Mouse (Mus musculus) kidney, adult 18-20 months (tissue): ENCODE results near the gene Rnf43.

ENCODE experiments used
- DNase-seq: peaks from one replicate; pipeline ENCODE4 v3.0.0; 2021

Rnf43 gene

DNA sequence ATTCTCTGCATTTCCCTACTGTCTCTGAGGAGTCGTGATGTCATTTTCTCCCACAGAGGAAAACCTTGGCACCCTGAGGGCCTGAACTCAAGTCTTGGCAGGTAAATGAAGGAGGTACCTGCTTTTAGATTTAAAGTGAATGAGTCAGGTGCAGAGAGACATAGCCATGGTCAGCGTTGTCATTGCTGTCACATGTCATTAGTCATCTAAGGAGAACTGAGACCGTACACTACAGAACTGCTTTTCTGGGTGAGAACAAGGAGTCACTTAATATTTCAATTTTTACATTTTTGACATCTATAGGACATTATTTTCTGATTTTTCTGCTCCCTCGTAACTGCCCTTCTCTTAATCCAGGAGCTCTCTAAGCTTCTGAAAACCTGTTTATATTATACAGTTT is 16.0 kb downstream of the Rnf43 start:
- DNase-seq = no peak

DNA sequence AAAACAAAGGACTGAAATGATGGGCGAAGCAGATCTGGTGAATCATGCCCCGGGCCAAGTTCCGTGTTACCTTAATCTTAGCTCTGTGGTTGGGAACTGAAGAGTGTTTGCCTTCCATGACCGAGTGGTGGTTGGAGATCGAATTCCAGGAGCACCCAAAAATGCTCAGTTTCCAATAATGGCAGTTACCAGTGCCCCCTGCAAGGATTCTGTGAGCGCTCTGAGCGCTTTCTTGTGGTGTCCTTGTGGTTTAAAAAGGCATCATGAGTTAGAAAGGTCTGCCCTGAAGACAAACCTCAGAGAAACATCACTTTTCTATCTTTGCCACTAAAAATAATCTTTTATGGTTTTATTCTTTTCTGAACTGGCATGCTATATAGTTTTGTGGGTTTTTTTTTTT is 16.5 kb downstream of the Rnf43 start:
- DNase-seq = no peak

DNA sequence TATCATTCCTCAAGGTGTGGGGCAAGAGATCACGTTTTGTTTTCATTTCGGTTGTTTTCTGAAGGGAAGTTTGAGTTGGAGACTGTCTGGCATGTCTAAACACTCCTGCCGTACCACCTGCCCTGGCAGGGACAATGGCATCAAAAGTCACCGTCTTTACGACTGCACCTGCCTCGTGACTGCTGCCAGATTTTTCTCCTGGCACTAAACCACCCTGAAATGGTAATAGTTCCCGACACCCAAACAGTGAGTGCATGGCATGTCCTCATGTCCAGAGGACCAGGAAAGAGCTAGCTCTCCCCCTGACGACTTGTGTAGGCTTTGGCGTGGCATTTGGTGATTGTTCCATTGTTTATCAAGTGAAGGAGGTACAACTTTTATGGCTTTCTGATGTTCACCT is 18.3 kb downstream of the Rnf43 start:
- no peak for DNase-seq

DNA sequence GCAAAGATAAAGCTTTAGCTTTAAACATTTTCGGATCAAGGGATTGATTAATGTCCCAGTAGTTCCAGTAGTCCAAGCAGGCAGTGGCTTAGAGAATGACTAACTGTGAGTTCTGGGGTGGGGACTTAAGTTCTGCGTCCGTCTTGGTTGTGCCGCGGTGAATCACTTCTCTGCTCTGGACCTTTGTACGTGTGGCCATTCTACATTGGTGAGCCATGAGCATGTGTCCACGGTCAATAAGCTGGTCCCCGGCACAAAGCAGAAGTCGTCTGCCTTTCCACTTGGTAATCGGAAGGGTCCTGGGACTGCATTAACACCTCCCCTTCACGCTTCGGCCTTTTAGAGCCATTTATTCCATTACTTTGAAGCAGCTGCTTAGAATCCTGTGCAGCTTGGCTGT is 19.6 kb downstream of the Rnf43 start:
- DNase-seq = no peak

DNA sequence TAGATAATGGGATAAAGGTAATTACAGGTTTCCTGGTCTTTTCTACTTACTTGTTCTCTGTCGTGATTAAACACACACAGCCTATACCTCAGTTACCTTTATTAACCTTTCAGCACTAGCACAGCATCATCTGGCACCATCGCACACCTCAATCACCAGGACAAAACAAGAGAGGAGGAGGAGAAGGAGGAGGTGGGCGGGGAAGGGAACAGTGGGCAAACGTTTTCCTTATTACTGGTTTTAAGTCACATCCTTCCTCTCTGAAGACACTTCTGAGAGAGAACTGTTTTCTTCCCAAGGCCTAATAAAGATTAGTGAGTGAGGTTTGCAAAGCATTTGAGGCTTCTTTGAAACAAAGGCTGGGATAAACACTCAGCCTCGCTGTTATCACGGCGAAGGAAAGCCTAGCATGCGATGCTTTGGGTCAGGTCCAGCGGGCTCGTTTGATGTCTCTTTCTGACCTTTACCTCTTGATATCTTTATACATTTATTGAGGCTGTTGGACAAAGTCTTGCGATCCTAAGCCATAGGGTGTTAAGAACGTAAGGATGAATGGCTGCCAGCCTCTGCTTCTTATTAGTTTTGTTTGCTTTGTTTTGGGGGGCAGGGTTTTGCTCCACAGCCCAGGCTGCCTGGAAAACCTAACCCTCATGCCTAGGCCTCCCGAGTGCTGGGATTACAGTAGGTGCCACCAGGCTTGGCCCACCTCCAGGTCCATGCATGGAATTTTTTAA is 20.5 kb downstream of the Rnf43 start:
- DNase-seq = no peak

DNA sequence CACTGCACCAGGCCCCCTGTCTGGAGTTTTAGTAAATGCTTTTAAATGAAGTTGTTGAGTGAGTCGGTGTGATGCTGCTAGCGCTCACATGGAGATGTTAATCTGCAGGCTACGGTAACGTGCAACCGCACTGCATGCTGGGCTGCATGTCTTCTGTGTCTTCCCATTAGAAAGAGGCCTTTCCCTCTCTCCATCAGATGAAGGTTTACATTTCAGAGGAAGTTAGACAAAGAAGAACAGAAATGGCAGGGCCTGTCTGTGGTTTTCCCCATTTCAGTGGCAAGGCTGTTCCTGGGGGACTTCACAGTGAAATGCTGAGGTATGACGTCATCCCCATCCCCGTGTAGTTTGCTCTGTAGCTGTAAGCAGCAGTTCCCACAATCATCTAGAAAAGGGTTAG is 23.9 kb downstream of the Rnf43 start:
- no peak for DNase-seq

DNA sequence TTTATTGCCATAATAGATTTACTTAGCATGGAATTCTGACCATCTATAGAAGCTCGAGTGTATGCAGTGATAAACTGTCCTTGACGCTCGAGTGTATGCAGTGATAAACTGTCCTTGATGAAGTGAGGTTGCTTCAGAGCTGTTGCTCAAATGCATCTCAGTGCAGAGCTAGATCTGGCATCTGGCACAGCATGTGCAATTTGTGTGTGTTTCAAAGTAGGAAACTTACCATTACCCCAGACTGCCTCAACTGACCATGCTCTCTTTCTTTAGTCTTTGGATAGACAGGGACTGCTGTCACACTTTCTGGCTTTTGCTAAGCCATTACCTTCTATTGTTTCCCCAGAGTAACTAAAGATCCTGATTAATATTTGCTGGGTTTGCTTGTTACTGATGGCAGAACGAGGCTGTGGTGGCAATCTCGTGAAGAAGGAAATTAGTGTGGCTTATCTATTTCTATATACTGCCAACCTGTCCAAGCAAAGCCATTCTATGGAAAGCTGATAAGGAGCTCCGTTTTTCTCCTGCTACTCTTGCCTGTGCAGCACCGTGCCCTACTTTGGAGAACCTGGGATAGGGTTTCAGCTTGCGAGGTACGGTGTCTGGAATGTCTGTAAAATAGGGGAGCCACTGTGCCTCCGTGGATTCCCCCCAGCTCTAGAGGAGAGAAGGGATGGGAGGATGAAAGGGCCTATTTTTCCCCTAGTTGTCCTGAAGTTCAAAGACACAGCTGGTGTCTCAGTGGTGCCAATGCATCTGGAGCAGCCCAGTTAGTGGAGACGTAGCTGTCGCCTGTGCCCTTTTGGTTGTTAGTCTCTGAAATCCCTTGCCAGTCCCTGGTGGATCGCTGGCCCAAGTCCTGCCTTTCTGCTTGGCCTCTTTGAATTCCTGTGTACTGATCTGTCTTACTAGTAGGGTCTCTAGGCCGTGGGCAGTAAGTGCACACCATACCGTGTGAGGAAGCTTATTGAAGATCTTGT is 25.0 kb downstream of the Rnf43 start:
- DNase-seq = no peak

DNA sequence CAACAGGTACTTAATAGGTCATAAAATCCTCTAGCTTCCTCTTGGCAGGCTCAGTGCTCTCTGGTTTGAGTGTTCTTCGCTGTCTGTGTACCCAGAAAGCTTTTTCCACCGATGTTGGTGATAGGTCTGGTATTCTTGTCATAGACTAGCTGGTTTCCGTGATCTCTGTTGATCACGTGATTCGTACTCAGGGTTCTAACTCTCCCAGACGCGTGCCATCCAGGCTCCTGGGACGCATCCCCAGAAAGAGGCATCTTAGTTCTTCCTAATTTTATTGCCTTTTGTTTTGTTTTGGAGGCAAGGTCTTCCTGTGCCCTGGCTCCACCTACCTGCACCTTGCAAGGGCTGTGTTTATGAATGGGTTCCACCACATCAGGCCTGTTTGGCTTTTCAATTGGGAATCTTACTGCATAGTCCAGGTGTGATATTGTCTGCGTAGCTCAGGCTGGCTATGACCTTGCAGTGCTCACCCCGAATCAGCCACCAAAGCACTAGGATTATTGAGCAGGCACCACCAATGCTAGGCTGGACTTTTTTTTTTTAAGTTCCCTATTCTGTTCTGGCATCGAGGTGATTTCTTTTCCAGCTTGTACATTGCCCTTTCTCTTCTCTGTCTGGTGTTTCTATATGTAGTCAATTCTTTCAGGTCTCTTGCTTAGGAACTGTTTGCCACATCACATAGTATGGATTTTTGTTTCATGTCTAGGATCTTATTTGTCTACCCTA is 26.1 kb downstream of the Rnf43 start:
- DNase-seq = no peak

DNA sequence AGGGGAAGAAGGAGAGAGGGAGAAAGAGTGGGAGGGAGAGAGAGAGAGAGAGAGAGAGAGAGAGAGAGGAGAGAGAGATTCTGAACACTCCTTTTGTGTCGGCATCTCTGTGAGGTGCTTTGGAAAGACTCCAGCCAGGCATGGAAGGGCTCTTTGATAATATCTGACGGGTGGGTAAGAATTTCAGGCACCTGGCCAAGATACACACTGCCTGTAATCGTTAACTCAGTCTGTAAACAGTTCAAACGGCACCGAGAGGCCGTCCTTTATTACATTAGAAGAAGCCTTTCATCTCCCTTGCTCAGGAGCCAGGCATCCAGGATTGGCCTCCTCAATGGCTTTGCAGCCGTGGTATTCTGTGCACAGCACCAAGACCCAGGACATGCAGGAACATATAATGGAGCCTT is 26.9 kb downstream of the Rnf43 start:
- peak; percentile 67 for DNase-seq

DNA sequence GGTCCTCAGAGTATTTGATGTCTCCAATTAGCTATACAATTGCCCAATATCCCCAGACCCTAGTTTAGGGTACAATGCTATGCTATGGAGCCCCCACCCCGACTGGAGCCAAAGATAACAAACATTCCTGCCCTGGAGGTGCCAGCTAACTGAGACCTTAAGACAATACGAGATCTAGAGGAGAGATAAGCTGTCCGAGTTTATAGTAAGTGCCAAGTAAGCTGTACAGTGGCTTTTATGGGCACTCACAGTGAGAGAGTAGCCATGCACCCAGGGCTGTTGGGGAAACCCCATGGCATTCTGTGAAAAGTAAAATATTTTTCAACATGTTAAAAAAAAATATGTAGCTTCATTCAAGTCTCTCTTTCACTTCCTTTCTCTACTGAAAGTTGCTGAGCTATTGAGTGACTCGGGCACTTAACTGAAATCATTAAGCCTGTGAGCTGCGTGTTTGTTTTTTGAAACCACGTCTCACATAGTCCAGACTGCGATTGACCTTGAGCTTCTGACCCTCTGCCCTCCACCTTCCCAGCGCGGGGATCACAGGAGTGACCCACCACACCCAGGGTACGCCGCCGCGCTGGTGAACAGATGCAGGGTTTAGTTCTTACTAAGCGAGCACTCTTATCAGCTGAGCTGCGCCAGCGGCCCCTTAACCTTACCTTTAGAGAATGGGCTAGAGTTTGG is 27.7 kb downstream of the Rnf43 start:
- DNase-seq = peak; percentile 21

DNA sequence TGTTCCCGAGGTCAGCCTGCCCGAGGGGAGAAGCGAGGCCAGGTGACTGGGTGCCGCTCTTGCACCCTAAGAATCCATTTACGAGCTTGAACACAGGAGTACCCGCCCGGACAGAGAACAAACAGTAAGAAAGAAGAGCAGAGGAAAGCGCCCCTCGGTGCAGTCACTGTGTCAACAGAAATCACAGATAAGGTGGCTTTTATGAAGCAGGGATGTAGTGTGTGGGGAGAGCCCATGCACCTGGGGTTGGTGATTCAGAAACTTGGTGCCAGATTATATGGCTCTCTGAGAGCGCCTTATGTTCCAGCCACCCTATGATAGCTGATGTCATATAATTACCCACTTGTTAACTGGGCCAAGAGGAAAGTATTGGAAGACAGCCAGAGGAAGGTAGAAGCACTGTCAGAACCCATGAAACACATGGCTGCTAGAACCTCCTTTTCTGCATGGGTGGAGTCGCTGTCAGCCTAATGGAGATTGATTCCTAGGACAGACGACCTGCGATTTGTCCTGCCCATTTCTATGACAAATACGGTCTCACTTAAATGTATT is 34.7 kb downstream of the Rnf43 start:
- no peak for DNase-seq

DNA sequence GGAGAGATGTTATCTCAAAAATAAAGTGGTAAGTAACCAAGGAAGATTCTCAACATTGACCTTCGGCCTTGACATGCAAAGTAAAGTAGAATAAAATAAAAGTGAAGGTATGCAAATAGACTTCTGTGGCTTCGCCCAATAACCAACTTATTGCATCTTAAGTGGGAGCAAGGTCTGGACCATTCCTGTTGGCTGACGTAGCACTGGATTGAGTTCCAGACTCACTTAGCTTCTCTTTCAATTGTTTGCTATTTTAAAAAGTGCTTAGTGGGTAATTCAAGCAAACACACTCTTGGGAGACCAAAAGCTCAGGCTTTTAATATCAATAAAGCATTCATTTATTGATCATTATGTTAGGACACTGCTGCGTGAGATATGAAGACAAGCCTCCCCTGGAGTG is 35.6 kb downstream of the Rnf43 start:
- DNase-seq = no peak

DNA sequence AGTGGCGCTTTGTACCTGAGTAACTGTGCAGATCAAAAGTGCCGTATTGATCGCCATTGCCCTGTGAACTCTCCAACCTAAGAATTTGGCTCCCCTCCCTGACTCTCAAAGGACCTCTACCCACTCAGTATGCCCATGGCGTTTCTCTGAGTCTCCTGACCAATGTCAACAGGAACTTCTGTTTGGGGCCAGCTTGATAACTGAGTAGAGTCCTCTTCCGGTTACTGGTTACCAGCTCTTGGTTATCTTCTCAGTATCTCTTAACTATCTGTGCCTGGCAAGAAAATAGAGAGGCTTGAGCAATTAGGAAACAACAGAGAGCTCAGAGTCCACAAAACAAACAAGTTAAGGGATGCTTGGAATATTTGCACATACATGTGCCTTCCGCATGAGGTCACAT is 38.6 kb downstream of the Rnf43 start:
- no peak for DNase-seq

DNA sequence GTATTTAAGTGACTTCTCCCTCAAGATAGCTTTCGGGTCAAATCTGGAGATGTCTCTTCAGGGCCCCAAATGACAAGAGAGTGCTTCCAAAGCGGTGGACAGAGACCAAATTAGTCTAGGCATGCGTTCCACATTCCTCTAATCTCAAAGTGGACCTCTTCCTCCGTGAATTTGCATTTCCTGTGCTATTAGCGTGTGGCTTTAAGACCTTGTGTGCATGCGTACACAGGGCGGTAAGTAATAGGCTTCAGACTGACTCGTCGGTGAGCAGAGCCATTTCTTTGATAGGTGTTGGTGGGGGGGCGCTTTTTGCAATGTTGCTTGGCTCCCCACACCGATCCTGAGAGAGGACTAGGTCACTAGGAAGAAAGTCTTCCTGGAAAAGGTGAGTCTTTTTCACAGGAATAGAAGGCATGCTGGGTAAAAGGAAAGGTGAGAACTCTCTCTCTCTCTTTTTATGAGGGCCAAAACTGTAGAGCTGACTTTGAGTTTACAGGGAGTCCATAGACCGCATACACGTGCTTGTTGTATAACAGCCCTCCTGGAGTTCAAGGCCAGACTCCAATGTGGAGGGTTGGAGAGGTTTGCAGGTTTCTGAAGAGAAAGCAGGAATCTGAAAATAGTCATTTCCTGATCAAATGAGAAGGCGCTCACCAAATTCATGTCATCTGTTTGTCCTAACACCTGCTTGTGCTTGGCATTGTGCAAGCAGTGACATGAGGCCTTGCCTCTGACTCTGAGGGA is 39.5 kb downstream of the Rnf43 start:
- no peak for DNase-seq

DNA sequence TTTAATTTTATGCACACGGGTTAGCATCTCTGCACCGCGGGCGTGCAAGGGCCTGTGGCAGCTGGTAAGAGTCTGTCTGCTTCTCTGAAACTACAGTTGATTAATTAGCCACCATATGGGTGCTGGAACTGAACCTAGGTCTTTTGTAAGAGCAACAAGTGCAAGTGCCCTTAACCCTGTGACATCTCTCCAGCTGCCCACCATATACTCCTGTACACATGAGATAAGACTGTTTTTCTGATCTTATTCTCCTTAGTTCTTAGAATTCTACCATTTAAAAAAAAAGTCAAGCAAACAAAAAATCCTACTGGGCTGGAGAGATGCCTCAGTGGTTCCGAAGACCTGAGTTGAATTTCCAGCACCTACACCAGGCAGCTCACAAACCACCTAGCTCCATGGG is 41.1 kb downstream of the Rnf43 start:
- no peak for DNase-seq

DNA sequence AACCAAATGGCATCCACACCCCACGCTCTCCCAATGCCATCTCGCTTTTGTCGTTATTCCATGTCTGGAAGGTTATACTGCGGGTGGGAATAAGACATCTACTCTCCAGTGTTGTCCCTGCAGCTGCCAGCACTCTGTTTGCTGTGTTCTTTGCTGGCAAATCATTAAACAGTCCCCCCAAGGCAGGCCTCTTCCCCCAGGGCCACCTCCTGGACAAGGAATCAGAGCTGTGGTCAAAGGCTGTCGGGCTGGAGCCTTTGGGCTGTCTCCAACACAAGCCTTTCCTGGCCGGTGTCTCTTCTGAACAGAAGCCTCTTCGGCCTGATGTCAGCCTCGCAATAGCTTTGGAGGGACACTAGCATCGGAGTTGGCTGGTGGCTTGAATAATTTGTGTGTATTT is 41.8 kb downstream of the Rnf43 start:
- DNase-seq = peak; percentile 46

DNA sequence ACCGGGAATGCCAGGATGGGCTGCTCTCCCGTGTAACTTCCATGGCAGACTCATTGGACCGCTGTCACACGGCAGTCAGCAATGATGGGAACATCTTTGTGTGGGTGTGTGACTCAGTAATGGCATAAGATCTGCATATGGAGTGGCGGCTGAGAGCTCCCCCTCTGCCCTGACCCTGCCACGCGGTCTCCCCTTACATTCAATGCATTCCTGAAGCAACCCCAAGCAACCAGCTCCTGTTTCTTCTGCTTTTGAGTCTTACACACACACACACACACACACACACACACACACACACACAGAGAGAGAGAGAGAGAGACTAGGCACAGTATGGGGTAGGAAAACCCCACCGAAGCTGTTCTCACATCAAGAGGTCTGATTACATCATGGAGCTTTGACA is 45.0 kb downstream of the Rnf43 start:
- no peak for DNase-seq

DNA sequence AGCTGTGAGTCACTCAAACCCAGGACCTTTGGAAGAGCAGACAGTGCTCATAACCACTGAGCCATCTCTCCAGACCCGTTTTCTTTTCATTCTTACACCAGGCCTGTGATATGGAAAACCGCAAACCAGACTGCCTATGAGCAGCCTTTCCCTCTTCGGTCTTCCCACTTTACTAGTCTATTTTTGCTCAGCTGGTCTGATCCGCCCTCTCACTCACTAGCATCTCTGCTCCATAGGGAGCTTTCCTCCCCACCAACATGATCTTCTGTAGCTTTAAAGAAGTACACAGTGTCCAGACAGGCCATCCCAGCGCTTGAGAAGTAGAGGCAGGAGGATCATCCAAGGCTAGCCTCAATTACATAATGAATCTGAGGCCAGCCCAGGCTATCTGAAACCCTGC is 46.5 kb downstream of the Rnf43 start:
- no peak for DNase-seq

DNA sequence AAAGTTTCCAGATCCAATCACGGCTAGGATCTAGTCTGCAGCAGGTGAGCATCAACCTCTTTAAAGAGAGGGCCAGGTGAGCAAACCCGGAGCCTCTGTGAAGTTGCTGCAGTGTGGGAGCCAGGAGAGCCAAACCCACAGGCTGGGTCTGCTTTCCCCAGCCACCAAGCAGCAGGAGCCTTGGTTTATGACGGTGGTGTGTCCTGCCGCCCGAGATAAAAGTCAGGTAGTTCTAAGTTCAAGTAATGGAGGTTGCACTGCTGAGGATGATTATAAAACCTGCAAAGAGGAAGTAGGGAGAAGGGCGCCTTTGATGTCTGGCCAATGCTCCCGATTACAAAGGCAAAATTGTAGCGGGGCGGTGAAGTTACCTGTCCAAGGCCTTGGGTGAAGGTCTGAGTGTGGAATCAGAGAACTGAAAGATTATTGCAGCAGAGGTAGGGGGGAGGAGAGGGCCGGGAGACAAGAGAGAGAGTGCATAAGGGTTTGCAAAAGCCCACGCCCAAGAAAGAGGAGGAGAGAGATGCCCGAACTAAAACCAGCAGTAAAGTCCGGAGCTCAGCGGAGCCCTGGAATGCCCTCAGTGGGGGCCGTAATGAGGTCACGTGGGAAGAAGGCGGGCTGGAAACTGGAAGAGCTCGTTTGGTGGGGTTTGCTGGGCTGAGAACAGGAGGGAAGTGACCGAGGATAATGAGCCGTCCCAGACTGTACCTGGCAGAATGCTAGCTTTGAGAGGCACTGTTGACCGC is 47.2 kb downstream of the Rnf43 start:
- peak; percentile 77 for DNase-seq

DNA sequence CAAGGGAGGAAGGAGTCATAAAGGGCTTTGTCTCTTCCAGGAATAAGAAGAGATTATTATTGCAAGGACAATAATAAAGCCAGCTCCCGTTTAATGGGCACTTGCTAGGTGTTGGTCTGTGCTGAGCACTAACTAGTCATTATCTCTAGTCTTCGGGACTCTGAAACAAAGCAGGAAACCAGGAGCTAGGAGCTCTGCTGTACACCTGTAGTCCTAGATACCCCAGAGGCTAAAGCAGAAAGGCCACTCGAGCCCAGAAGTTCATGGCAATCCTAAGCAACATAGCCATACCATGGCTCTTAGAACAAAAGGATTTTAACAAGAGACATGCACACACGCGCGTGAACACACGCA is 47.7 kb downstream of the Rnf43 start:
- DNase-seq = no peak

DNA sequence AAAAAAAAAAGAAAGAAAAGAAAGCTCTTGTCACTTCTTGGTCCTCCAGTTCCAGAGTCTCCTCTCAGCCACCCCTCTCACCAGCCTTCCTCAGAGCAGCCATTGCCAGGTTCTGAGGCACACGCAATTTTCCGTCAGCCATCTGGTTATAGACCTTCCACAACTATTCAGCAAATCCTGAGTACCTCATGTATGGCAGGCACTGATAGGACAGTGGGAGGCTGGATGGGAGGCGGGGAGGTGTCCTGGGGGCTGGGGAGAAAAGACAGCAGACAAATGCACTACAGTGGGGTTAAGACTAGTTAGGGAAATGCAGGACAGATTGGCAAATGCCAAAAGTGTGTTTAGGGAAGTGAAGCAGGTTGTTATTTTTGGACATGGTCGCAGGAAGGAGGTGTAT is 49.7 kb downstream of the Rnf43 start:
- no peak for DNase-seq
